Mouse (Mus musculus) lung, postnatal 0 days (tissue): ENCODE measurements around the gene Zcchc13. TPM values are rescaled to one million over a fixed set of nuclear protein-coding genes. Genes with fewer than 3 reads are reported as not detected.

Experiments
- ATAC-seq: fragments of 200-750 bp; cut with Nextera tagmentation; 2 replicates; pipeline ENCODE4 v1.8.0; 2017; ENCODE audit warnings: moderate library complexity
- DNase-seq: peaks from one replicate; pipeline ENCODE4 v3.0.0-alpha.2; 2016; ENCODE audit warnings: low spot score
- H3K27ac ChIP-seq: fragments of 300-500 bp; sonication (generic); 2 replicates; pipeline ENCODE4 v1.5.1; 2014; ENCODE audit warnings: antibody characterized with exemption, mild to moderate bottlenecking, low read length, mixed read lengths
- H3K27me3 ChIP-seq: fragments of 300-500 bp; sonication (generic); replicated peaks from 2 replicates; pipeline ENCODE4 v1.6.1; 2014; ENCODE audit warnings: low read length, mixed read lengths; ENCODE audit not compliant: insufficient read depth
- H3K36me3 ChIP-seq: fragments of 300-500 bp; sonication (generic); 2 replicates; pipeline ENCODE4 v1.6.1; 2014; ENCODE audit warnings: low read length, mixed read lengths; ENCODE audit not compliant: insufficient read depth
- H3K4me1 ChIP-seq: fragments of 300-500 bp; sonication (generic); 2 replicates; pipeline ENCODE4 v1.6.1; 2014; ENCODE audit warnings: antibody characterized with exemption, low read depth, low read length, mixed read lengths; ENCODE audit not compliant: insufficient read depth
- H3K4me2 ChIP-seq: fragments of 300-500 bp; sonication (generic); replicated peaks from 2 replicates; pipeline ENCODE4 v1.6.1; 2014; ENCODE audit warnings: low read depth, mild to moderate bottlenecking, low read length, moderate library complexity, mixed read lengths
- H3K4me3 ChIP-seq: fragments of 300-500 bp; sonication (generic); 2 replicates; pipeline ENCODE4 v1.5.1; 2014; ENCODE audit warnings: low read depth, low read length
- H3K9ac ChIP-seq: fragments of 300-500 bp; sonication (generic); replicated peaks from 2 replicates; pipeline ENCODE4 v1.6.1; 2014; ENCODE audit warnings: low read depth, mild to moderate bottlenecking
- H3K9me3 ChIP-seq: fragments of 300-500 bp; sonication (generic); 2 replicates; pipeline ENCODE4 v1.6.1; 2016; ENCODE audit warnings: low read length, mixed read lengths
- CTCF ChIP-seq: IDR thresholded peaks from 2 replicates; pipeline ENCODE4 v1.5.1; 2016; ENCODE audit warnings: antibody characterized with exemption, mild to moderate bottlenecking
- EP300 ChIP-seq: IDR thresholded peaks from 2 replicates; pipeline ENCODE4 v1.6.1; 2016; ENCODE audit warnings: antibody characterized with exemption, mild to moderate bottlenecking, control low read depth
- WGBS: fragments of 180-500 bp; shearing (Covaris S2); extraction: QIAGEN DNeasy Blood & Tissue Kit; methylation state at CpG from one replicate; pipeline ENCODE4 v1.1.7; 2014; 5-methylcytosine and 5-hydroxymethylcytosine counted together
- polyA plus RNA-seq: library from polyadenylated mRNA; unstranded; fragments of >200 nt; fragmentation: Nextera tagmentation; extraction: Ambion mirVana; gene quantifications from 2 replicates; pipeline ENCODE4 v1.2.1, GENCODE M21; 2015

Gene Zcchc13
- polyA plus RNA-seq, 1 experiment from 2014 or later: not detected

DNA sequence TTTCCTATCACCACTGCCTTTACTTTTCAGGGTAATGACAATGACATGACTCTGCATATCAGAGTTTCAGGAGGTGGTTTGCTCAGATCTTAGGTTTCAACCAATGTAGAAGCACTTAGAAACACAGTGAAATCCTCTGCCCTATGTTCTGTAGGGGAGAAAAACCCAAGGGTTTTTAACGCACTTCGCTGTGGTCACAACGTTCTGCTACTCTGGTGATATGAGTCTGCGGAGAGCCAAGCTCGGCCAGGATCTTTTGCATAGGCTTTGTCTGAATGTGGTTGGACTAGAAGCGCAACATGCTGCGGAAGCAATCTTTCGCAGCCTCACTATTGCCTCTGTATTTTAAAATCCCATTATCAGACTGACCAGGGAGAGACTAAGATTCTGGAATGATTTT, 8.6 kb upstream of the Zcchc13 start:
- DNase-seq: peak; percentile 35
- H3K36me3 ChIP-seq: no peaks in the 10 kb centered on the region

GRCm38 (mm10) chrX:103622260-103622934, 8.0 kb upstream of the Zcchc13 start:
- H3K4me2 ChIP-seq: peak overlapping the region; percentile 61
- peak; percentile 98 for ATAC-seq
- H3K9ac ChIP-seq: peak overlapping the region; percentile 45
- peak; percentile 78 for TF ChIP-seq CTCF
- peak; percentile 45; the same call in 1 of the 2 replicates for TF ChIP-seq EP300
- H3K4me1 ChIP-seq: no peaks in the 10 kb centered on the region
- peak overlapping the region; percentile 40 for H3K4me3 ChIP-seq
- peak; percentile 100 for DNase-seq
- H3K9me3 ChIP-seq: no peaks in the 10 kb centered on the region
- H3K27me3 ChIP-seq: no peaks in the 10 kb centered on the region
- H3K36me3 ChIP-seq: no peaks in the 10 kb centered on the region
- peak overlapping the region; percentile 92 for H3K27ac ChIP-seq
- WGBS: 2% methylated on average over 29 of the region's 33 CpGs

More for the DNA sequence above, 8.6 kb upstream of the Zcchc13 start:
- H3K4me1 ChIP-seq: no peaks in the 10 kb centered on the region
- TF ChIP-seq CTCF: no peak
- no peak for TF ChIP-seq EP300
- peak overlapping the region; percentile 37 for H3K4me3 ChIP-seq
- 5% methylated on average over 8 of the region's 8 CpGs for WGBS
- no peaks in the 10 kb centered on the region for H3K27me3 ChIP-seq
- peak overlapping the region; percentile 45 for H3K9ac ChIP-seq
- H3K27ac ChIP-seq: peak overlapping the region; percentile 92
- H3K4me2 ChIP-seq: peak overlapping the region; percentile 56
- peak; percentile 21 for ATAC-seq
- no peaks in the 10 kb centered on the region for H3K9me3 ChIP-seq

GRCm38 (mm10) chrX:103622935-103623280, 7.5 kb upstream of the Zcchc13 start:
- TF ChIP-seq EP300 (no peak), CTCF (no peak)
- no peak overlapping the region for H3K9ac ChIP-seq
- no peak for ATAC-seq
- H3K27ac ChIP-seq: 0 out of 2 replicates have a peak overlapping the region, but pooled peaks have one; percentile 47
- DNase-seq: peak; percentile 31
- H3K9me3 ChIP-seq: no peaks in the 10 kb centered on the region
- no peaks in the 10 kb centered on the region for H3K27me3 ChIP-seq
- no peaks in the 10 kb centered on the region for H3K36me3 ChIP-seq
- 2% methylated on average over 13 of the region's 13 CpGs for WGBS
- no peaks in the 10 kb centered on the region for H3K4me1 ChIP-seq
- peak overlapping the region; percentile 40 for H3K4me3 ChIP-seq
- H3K4me2 ChIP-seq: peak overlapping the region; percentile 61

DNA sequence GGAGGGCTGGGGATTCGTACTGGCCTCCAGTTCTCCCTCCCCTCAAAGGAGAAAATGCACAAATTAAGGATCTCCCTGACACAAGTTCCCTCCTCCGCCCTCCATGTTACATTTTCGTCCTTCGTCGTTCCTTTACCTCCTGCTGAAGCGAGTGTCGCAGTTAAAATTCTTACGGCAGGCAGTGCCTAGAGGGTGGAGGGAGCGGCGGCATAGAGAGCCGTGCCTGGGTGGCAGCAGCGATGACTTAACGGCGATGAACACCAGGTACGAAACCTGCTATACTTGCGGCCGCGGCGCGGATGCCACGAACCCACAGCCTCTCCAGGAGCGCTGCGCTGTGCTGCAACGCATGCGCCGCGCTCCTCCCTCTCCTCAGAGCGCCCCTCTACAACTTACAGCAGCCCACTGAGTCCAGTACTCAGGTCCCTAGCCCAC, 7.0 kb upstream of the Zcchc13 start:
- TF ChIP-seq CTCF (no peak), EP300 (no peak)
- H3K4me3 ChIP-seq: peak overlapping the region; percentile 40
- peak overlapping the region; percentile 61 for H3K4me2 ChIP-seq
- DNase-seq: peak; percentile 18
- no peaks in the 10 kb centered on the region for H3K4me1 ChIP-seq
- peak overlapping the region; percentile 47 for H3K27ac ChIP-seq
- 0% methylated on average over 22 of the region's 28 CpGs for WGBS
- H3K36me3 ChIP-seq: no peaks in the 10 kb centered on the region
- H3K27me3 ChIP-seq: no peaks in the 10 kb centered on the region
- peak overlapping the region; percentile 10; the same call in 1 of the 2 replicates for H3K9ac ChIP-seq
- no peaks in the 10 kb centered on the region for H3K9me3 ChIP-seq
- no peak for ATAC-seq

- ATAC-seq (no peak), DNase-seq (peak; percentile 68)
- Histone ChIP-seq H3K4me3 (no peak overlapping the region), H3K9me3 (no peaks in the 10 kb centered on the region), H3K27ac (no peak overlapping the region), H3K9ac (no peak overlapping the region), H3K36me3 (no peaks in the 10 kb centered on the region), H3K27me3 (no peaks in the 10 kb centered on the region), H3K4me1 (no peaks in the 10 kb centered on the region), H3K4me2 (no peak overlapping the region)
- TF ChIP-seq EP300: no peak
- TF ChIP-seq CTCF: peak; percentile 75
- WGBS: 27% methylated on average over 5 of the region's 5 CpGs
These were observed 5.8 kb upstream of the Zcchc13 start for GRCm38 (mm10) chrX:103624426-103625168.

DNA sequence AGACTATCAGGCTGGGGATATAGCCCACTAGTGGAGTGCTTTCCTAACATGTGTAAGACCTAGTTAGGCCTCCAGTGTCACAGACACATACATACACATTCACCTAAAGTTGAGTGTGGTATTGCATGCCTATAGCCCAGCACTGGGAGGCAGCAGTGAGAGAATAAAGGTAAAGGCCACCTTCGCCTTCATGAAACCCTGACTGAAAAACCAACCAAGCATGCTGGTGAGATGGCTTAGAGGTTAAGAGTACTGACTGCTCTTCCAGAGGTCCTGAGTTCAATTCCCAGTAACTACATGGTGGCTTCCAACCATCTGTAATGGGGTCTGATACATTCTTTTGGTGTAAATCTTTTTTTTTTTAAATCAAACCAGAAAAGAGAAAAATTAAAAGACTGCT, 1.5 kb upstream of the Zcchc13 start:
- H3K4me3 ChIP-seq: no peak overlapping the region
- TF ChIP-seq CTCF: peak; percentile 37
- TF ChIP-seq EP300: no peak
- H3K36me3 ChIP-seq: no peaks in the 10 kb centered on the region
- no peaks in the 10 kb centered on the region for H3K27me3 ChIP-seq
- DNase-seq (no peak), ATAC-seq (no peak)
- H3K9ac ChIP-seq: no peak overlapping the region
- 80% methylated on average over 1 of the region's 1 CpGs for whole genome bisulfite sequencing
- H3K4me2 ChIP-seq: no peak overlapping the region
- H3K4me1 ChIP-seq: no peaks in the 10 kb centered on the region
- no peaks in the 10 kb centered on the region for H3K9me3 ChIP-seq
- H3K27ac ChIP-seq: no peak overlapping the region
